Mouse (Mus musculus): ENCODE results near the gene Colec11.

GRCm38 (mm10) chr12:28623195-28623594 lies at the start of gene Colec11:
- no peak for TF ChIP-seq EP300 (IDR thresholded peaks at IDR 0.05; ENCODE audit: low read length)
- TF ChIP-seq ZC3H11A (IDR thresholded peaks at IDR 0.05; ENCODE audit: low read depth, low read length) = no peak
- TF ChIP-seq NELFE (IDR thresholded peaks at IDR 0.05; ENCODE audit: low read depth, low read length) = no peak
- TF ChIP-seq TCF12 (IDR thresholded peaks at IDR 0.05; ENCODE audit: low read depth, low read length) = no peak
- TF ChIP-seq CTCF (conservative IDR thresholded peaks at IDR 0.05 in 1 of 2, IDR thresholded peaks at IDR 0.05 in 1 of 2; ENCODE audit: low read depth in 2 of 2, low read length in 2 of 2) = no peak
- no peak for TF ChIP-seq TBP (conservative IDR thresholded peaks at IDR 0.05; ENCODE audit: low read depth, low read length)

Data from CH12.LX (cell line).